Mouse (Mus musculus) liver, embryonic 15.5 days (tissue): ENCODE data around the gene Lrrc8d. TPM values are rescaled to one million over a fixed set of nuclear protein-coding genes. Genes with fewer than 3 reads are reported as not detected.

Experiments
- ATAC-seq: fragments of 200-750 bp; cut with Nextera tagmentation; 2 replicates; pipeline ENCODE4 v1.8.0; 2017; ENCODE audit warnings: moderate number of reproducible peaks, mild to moderate bottlenecking, moderate library complexity; ENCODE audit not compliant: insufficient read depth
- H3K27ac ChIP-seq: fragments of 300-500 bp; sonication (generic); replicated peaks from 2 replicates; pipeline ENCODE4 v1.5.1; 2015; ENCODE audit warnings: mild to moderate bottlenecking, inconsistent platforms
- H3K27me3 ChIP-seq: fragments of 300-500 bp; sonication (generic); 2 replicates; pipeline ENCODE4 v1.6.1; 2015; ENCODE audit warnings: mild to moderate bottlenecking, inconsistent platforms
- H3K36me3 ChIP-seq: fragments of 300-500 bp; sonication (generic); replicated peaks from 2 replicates; pipeline ENCODE4 v1.6.1; 2015; ENCODE audit warnings: moderate library complexity, mild to moderate bottlenecking, inconsistent platforms
- H3K4me1 ChIP-seq: fragments of 300-500 bp; sonication (generic); replicated peaks from 2 replicates; pipeline ENCODE4 v1.6.1; 2015; ENCODE audit warnings: inconsistent platforms
- H3K4me2 ChIP-seq: fragments of 300-500 bp; sonication (generic); 2 replicates; pipeline ENCODE4 v1.6.1; 2015; ENCODE audit warnings: moderate library complexity, mild to moderate bottlenecking, inconsistent platforms
- H3K4me3 ChIP-seq: fragments of 300-500 bp; sonication (generic); replicated peaks from 2 replicates; pipeline ENCODE4 v1.5.1; 2015; ENCODE audit warnings: mild to moderate bottlenecking, inconsistent platforms
- H3K9ac ChIP-seq: fragments of 300-500 bp; sonication (generic); 2 replicates; pipeline ENCODE4 v1.6.1; 2015; ENCODE audit warnings: moderate library complexity, mild to moderate bottlenecking, inconsistent platforms
- H3K9me3 ChIP-seq: fragments of 300-500 bp; sonication (generic); replicated peaks from 2 replicates; pipeline ENCODE4 v1.6.1; 2016; ENCODE audit warnings: inconsistent platforms
- WGBS: fragments of 180-500 bp; shearing (Covaris S2); methylation state at CpG from one replicate; pipeline ENCODE4 v1.1.7; 2015; ENCODE audit warnings: mixed read lengths; ENCODE audit not compliant: insufficient replicate concordance; 5-methylcytosine and 5-hydroxymethylcytosine counted together
- polyA plus RNA-seq: library from polyadenylated mRNA; unstranded; fragments of >200 nt; fragmentation: Nextera tagmentation; extraction: Ambion mirVana; gene quantifications from 2 replicates; pipeline ENCODE4 v1.2.1, GENCODE M21; 2015

Lrrc8d gene
- polyA plus RNA-seq, 1 experiment from 2014 or later = 8.1 TPM

GRCm38 (mm10) chr5:105718138-105718670 is 18.4 kb downstream of the Lrrc8d start:
- Histone ChIP-seq H3K4me1 (peaks cover 76% of the 10 kb centered on the region), H3K9me3 (no peaks in the 10 kb centered on the region), H3K36me3 (no peaks in the 10 kb centered on the region), H3K4me2 (peak overlapping the region; percentile 57), H3K27ac (peak overlapping the region; percentile 58), H3K4me3 (peak overlapping the region; percentile 15), H3K27me3 (no peaks in the 10 kb centered on the region), H3K9ac (peak overlapping the region; percentile 4; the same call in 1 of the 2 replicates)
- ATAC-seq = peak; percentile 66
- WGBS = 11% methylated on average over 11 of the region's 11 CpGs

- H3K36me3 ChIP-seq = no peaks in the 10 kb centered on the region; the same call in 1 of the 2 replicates
- peaks cover 52% of the 10 kb centered on the region for H3K4me1 ChIP-seq
- H3K4me2 ChIP-seq = no peak overlapping the region
- no peak for ATAC-seq
- H3K9ac ChIP-seq = no peak overlapping the region
- WGBS = 60% methylated on average over 4 of the region's 4 CpGs
- H3K27me3 ChIP-seq = no peaks in the 10 kb centered on the region
- no peak overlapping the region for H3K4me3 ChIP-seq
- H3K9me3 ChIP-seq = no peaks in the 10 kb centered on the region
- no peak overlapping the region for H3K27ac ChIP-seq
These were observed 21.5 kb downstream of the Lrrc8d start for GRCm38 (mm10) chr5:105721267-105721666.

GRCm38 (mm10) chr5:105722807-105723206 is 23.0 kb downstream of the Lrrc8d start:
- H3K9me3 ChIP-seq = no peaks in the 10 kb centered on the region

GRCm38 (mm10) chr5:105730193-105730831 is 30.5 kb downstream of the Lrrc8d start:
- no peak overlapping the region for H3K4me2 ChIP-seq
- WGBS = 76% methylated on average over 6 of the region's 6 CpGs
- ATAC-seq = no peak

More at GRCm38 (mm10) chr5:105722807-105723206, 23.0 kb downstream of the Lrrc8d start:
- Histone ChIP-seq H3K36me3 (no peaks in the 10 kb centered on the region; the same call in 1 of the 2 replicates), H3K4me1 (peaks cover 37% of the 10 kb centered on the region), H3K4me2 (no peak overlapping the region), H3K27ac (no peak overlapping the region), H3K4me3 (no peak overlapping the region), H3K27me3 (no peaks in the 10 kb centered on the region), H3K9ac (no peak overlapping the region)
- ATAC-seq = no peak
- 74% methylated on average over 11 of the region's 11 CpGs for WGBS

GRCm38 (mm10) chr5:105731173-105731626 is 31.4 kb downstream of the Lrrc8d start:
- peak overlapping the region; percentile 53 for H3K27ac ChIP-seq
- H3K4me2 ChIP-seq = peak overlapping the region; percentile 98
- no peaks in the 10 kb centered on the region for H3K27me3 ChIP-seq
- H3K9me3 ChIP-seq = no peaks in the 10 kb centered on the region
- H3K4me3 ChIP-seq = peak overlapping the region; percentile 78
- peak overlapping the region; percentile 70 for H3K9ac ChIP-seq
- peak; percentile 67 for ATAC-seq
- peaks cover 45% of the 10 kb centered on the region for H3K4me1 ChIP-seq
- 7% methylated on average over 16 of the region's 16 CpGs for WGBS
- no peaks in the 10 kb centered on the region for H3K36me3 ChIP-seq

More at GRCm38 (mm10) chr5:105730193-105730831, 30.5 kb downstream of the Lrrc8d start:
- Histone ChIP-seq H3K9me3 (no peaks in the 10 kb centered on the region), H3K36me3 (no peaks in the 10 kb centered on the region), H3K9ac (no peak overlapping the region), H3K27ac (no peak overlapping the region), H3K4me3 (no peak overlapping the region), H3K4me1 (peaks cover 45% of the 10 kb centered on the region), H3K27me3 (no peaks in the 10 kb centered on the region)

- Histone ChIP-seq H3K4me2 (peak overlapping the region; percentile 98), H3K9me3 (no peaks in the 10 kb centered on the region), H3K9ac (peak overlapping the region; percentile 70), H3K36me3 (no peaks in the 10 kb centered on the region), H3K27ac (peak overlapping the region; percentile 53), H3K4me3 (peak overlapping the region; percentile 78), H3K4me1 (peaks cover 51% of the 10 kb centered on the region), H3K27me3 (no peaks in the 10 kb centered on the region)
- whole genome bisulfite sequencing = 2% methylated on average over 52 of the region's 52 CpGs
- peak; percentile 67 for ATAC-seq
These were observed 32.1 kb downstream of the Lrrc8d start for GRCm38 (mm10) chr5:105731627-105732432.

GRCm38 (mm10) chr5:105732433-105732891 is 32.7 kb downstream of the Lrrc8d start:
- WGBS = 13% methylated on average over 11 of the region's 11 CpGs
- Histone ChIP-seq H3K27me3 (no peaks in the 10 kb centered on the region), H3K27ac (peak overlapping the region; percentile 53), H3K4me2 (peak overlapping the region; percentile 98), H3K36me3 (no peaks in the 10 kb centered on the region), H3K4me3 (peak overlapping the region; percentile 78), H3K9me3 (no peaks in the 10 kb centered on the region), H3K4me1 (peaks cover 57% of the 10 kb centered on the region), H3K9ac (peak overlapping the region; percentile 70)
- ATAC-seq = peak; percentile 41

- Histone ChIP-seq H3K4me2 (peak overlapping the region; percentile 98), H3K27ac (no peak overlapping the region), H3K4me1 (peaks cover 65% of the 10 kb centered on the region), H3K27me3 (no peaks in the 10 kb centered on the region), H3K9me3 (no peaks in the 10 kb centered on the region), H3K4me3 (0 out of 2 replicates have a peak overlapping the region, but pooled peaks have one; percentile 78), H3K9ac (no peak overlapping the region), H3K36me3 (no peaks in the 10 kb centered on the region)
- ATAC-seq = no peak
- WGBS = 63% methylated on average over 6 of the region's 6 CpGs
These were observed 33.5 kb downstream of the Lrrc8d start for GRCm38 (mm10) chr5:105733226-105733625.

- Histone ChIP-seq H3K9ac (no peak overlapping the region), H3K9me3 (no peaks in the 10 kb centered on the region), H3K4me1 (peaks cover 50% of the 10 kb centered on the region), H3K27me3 (no peaks in the 10 kb centered on the region), H3K4me3 (no peak overlapping the region), H3K27ac (no peak overlapping the region), H3K4me2 (no peak overlapping the region), H3K36me3 (peaks cover 7% of the 10 kb centered on the region; the same call in 1 of the 2 replicates)
- 70% methylated on average over 6 of the region's 6 CpGs for WGBS
- no peak for ATAC-seq
These were observed 36.6 kb downstream of the Lrrc8d start for GRCm38 (mm10) chr5:105736365-105736764.

- no peaks in the 10 kb centered on the region for H3K9me3 ChIP-seq
- H3K4me2 ChIP-seq = peak overlapping the region; percentile 10
- no peak overlapping the region for H3K9ac ChIP-seq
- H3K36me3 ChIP-seq = peaks cover 7% of the 10 kb centered on the region; the same call in 1 of the 2 replicates
- peak; percentile 54 for ATAC-seq
- H3K27ac ChIP-seq = peak overlapping the region; percentile 7
- no peaks in the 10 kb centered on the region for H3K27me3 ChIP-seq
- WGBS = 23% methylated on average over 6 of the region's 6 CpGs
- peaks cover 44% of the 10 kb centered on the region for H3K4me1 ChIP-seq
- H3K4me3 ChIP-seq = no peak overlapping the region
These were observed 37.4 kb downstream of the Lrrc8d start for GRCm38 (mm10) chr5:105737145-105737544.

GRCm38 (mm10) chr5:105740437-105740836 is 40.7 kb downstream of the Lrrc8d start:
- Histone ChIP-seq H3K4me3 (no peak overlapping the region), H3K9ac (no peak overlapping the region), H3K36me3 (peaks cover 7% of the 10 kb centered on the region; the same call in 1 of the 2 replicates), H3K9me3 (no peaks in the 10 kb centered on the region), H3K4me1 (peaks cover 50% of the 10 kb centered on the region), H3K27me3 (no peaks in the 10 kb centered on the region), H3K27ac (no peak overlapping the region), H3K4me2 (no peak overlapping the region)
- ATAC-seq = no peak
- 80% methylated on average over 7 of the region's 7 CpGs for WGBS
